Mouse (Mus musculus) erythroid progenitor cell, adult 5-6 weeks (primary cell): Measurements from ENCODE around the gene Gm8909. TPM values are rescaled to one million over a fixed set of nuclear protein-coding genes. Genes with fewer than 3 reads are reported as not detected.
A peak's percentile ranks its signal among the peaks of the same experiment; 100 is the strongest.
"Not testable (repeated sequence)": the region's sequence is repeated elsewhere in the genome, so short reads cannot be mapped to it uniquely, and the experiment has no call there.

Source experiments
- ATAC-seq: replicated peaks from 2 replicates; pipeline ENCODE4 v1.8.0; 2016; ENCODE audit warnings: moderate number of reproducible peaks, mild to moderate bottlenecking, moderate TSS enrichment, inconsistent platforms; ENCODE audit not compliant: poor library complexity, low FRiP score, severe bottlenecking
- total RNA-seq, 2 experiments: library from RNA; stranded (forward) in 1 of 2; stranded (reverse) in 1 of 2; fragments of 150-400 nt in 1 of 2; fragments of 186-747, 209-891 nt in 1 of 2; gene quantifications; 2 replicates each; pipeline versions ENCODE4 v1.2.3 to v1.2.4; 2015 to 2017; ENCODE audit warnings: low replicate concordance in 2 of 2

Gene Gm8909
- total RNA-seq (2015; ENCODE audit: low replicate concordance) (not detected in 2 replicates), total RNA-seq (2017; ENCODE audit: low replicate concordance) (not detected in 2 replicates)

GRCm38 (mm10) chr17:36168039-36168652 lies at the start of gene Gm8909:
TSS of gene Gm8909 (minus strand) at chr17:36168537.
- no peak for ATAC-seq

- no peak for ATAC-seq
These were observed 47.2 kb upstream of the Gm8909 start for GRCm38 (mm10) chr17:36215586-36215985.

- ATAC-seq: no peak
These were observed 38.5 kb upstream of the Gm8909 start for GRCm38 (mm10) chr17:36206846-36207245.

GRCm38 (mm10) chr17:36205862-36206261 lies 37.5 kb upstream of the Gm8909 start:
- no peak for ATAC-seq

GRCm38 (mm10) chr17:36205456-36205855 lies 37.1 kb upstream of the Gm8909 start:
- no peak for ATAC-seq

- ATAC-seq: no peak
These were observed 33.5 kb upstream of the Gm8909 start for GRCm38 (mm10) chr17:36201851-36202250.

GRCm38 (mm10) chr17:36198317-36198716 lies 30.0 kb upstream of the Gm8909 start:
- ATAC-seq: no peak

GRCm38 (mm10) chr17:36194471-36194870 lies 26.1 kb upstream of the Gm8909 start:
- ATAC-seq: no peak

GRCm38 (mm10) chr17:36193546-36194141 lies 25.3 kb upstream of the Gm8909 start:
- ATAC-seq: peak; percentile 64; the same call in 1 of the 2 replicates

- no peak for ATAC-seq
These were observed 24.0 kb upstream of the Gm8909 start for GRCm38 (mm10) chr17:36192371-36192770.

- no peak for ATAC-seq
These were observed 21.8 kb upstream of the Gm8909 start, which contains the start of gene H2-T3 for GRCm38 (mm10) chr17:36190169-36190507. TSS of gene H2-T3 (minus strand) at chr17:36190287.

GRCm38 (mm10) chr17:36189491-36190168 lies 21.3 kb upstream of the Gm8909 start:
- ATAC-seq: no peak

- ATAC-seq: no peak
These were observed 19.2 kb upstream of the Gm8909 start for GRCm38 (mm10) chr17:36187540-36187939.

GRCm38 (mm10) chr17:36182212-36182611 lies 13.9 kb upstream of the Gm8909 start:
- no peak for ATAC-seq

- not testable (repeated sequence) for ATAC-seq
These were observed 11.1 kb upstream of the Gm8909 start for GRCm38 (mm10) chr17:36179446-36179845.

GRCm38 (mm10) chr17:36178938-36179337 lies 10.6 kb upstream of the Gm8909 start:
- ATAC-seq: not testable (repeated sequence)

- ATAC-seq: not testable (repeated sequence)
These were observed 7.8 kb upstream of the Gm8909 start for GRCm38 (mm10) chr17:36176132-36176531.

GRCm38 (mm10) chr17:36170287-36170814 lies 2.0 kb upstream of the Gm8909 start:
- ATAC-seq: no peak

- no peak for ATAC-seq
These were observed 1.4 kb upstream of the Gm8909 start for GRCm38 (mm10) chr17:36169753-36170152.

- not testable (repeated sequence) for ATAC-seq
These were observed 757 bp upstream of the Gm8909 start for GRCm38 (mm10) chr17:36169094-36169493.
